Mouse (Mus musculus) kidney, adult 2 months (tissue): ENCODE measurements around the gene Rnh1.

Source experiments
- CTCF ChIP-seq: fragments of 200-500 bp; conservative IDR thresholded peaks from 2 replicates; pipeline ENCODE4 v1.5.1; 2011; ENCODE audit warnings: low read depth, mild to moderate bottlenecking, control low read depth, low read length, moderate library complexity, mixed read lengths; ENCODE audit not compliant: insufficient read depth, insufficient read length
- POLR2A ChIP-seq: fragments of 200-500 bp; IDR thresholded peaks from one replicate; pipeline ENCODE4 v1.6.1; 2011; ENCODE audit warnings: low read depth, low read length, control low read depth

DNA sequence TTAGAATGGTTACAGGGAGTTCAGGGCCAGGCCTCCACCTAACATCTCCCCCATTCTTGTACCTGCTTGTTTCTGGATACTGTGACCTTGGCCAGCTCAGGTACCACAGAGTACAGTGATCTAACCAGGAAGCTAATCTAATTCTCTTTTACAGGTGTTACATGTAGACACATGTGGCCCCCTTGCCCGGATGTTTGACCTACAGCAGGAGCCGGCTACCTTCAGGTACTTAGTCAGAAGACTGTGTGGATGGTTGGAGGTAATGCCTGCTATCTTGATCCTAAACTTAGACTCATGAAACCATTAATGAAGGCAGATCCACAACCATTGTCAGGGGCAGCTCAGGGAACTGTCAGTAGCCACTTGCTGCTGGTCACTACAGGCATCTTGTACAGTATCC, 23.1 kb upstream of the Rnh1 start:
- TF ChIP-seq CTCF (no peak), POLR2A (no peak)
